Mouse (Mus musculus): Measurements from ENCODE around the gene Tob1.

Tob1 gene

DNA sequence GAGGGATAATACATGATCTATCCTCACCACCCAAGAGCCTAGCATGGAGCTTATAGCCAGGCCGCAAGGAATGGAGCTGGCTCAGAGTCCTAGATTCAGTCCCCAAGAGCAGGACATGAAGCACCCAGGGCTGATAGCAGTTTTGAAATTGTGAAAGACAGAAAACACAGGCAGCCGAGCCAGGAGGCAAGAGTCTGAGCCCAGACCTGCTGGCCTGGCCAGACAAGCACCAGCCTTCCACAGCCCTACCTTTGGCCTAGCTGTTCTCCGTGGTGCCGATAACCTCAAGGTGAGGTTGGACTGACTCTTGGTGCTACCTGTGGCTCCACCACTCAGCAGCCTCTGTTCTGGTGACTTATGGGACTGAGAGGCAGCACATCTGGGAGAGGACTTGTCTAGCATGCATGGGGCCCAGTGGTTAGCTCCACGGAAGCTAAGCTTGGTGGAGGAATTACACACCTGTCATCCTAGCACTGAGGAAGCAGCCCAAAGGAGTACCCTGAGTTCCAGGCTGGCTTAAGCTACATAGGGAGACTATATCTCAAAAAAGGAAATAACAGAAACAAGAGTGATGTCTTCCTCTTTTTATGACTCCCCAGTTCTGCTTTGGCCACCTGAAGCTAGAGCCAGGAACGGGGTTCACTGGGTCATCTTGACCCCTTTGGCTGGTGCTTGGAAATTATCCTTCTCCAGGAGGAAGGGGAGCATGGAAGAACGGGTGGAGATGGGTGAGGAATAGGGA, 12.7 kb upstream of the Tob1 start:
- no peak for DNase-seq (ENCODE audit: low spot score in 2 of 2)

DNA sequence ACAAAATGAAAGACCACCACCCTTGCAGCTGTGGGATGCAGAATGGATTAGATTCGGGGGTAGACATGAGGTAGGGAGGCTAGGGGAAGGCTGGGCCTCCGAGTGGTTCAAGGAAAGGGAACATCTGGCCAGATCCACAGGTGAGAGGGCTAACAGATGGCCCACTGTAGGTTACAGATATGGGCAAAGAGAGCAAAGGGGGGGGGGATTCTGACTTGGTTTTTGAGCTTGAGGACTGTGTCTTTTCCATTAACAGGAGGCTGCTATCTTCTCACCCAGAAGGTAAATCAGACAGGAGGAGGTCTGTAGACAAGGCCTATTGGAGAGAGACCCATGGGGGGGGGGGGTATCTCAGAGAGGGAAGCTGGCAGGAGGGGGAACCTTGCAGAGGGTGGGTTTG, 11.5 kb upstream of the Tob1 start:
- DNase-seq (ENCODE audit: low spot score in 2 of 2): no peak

DNA sequence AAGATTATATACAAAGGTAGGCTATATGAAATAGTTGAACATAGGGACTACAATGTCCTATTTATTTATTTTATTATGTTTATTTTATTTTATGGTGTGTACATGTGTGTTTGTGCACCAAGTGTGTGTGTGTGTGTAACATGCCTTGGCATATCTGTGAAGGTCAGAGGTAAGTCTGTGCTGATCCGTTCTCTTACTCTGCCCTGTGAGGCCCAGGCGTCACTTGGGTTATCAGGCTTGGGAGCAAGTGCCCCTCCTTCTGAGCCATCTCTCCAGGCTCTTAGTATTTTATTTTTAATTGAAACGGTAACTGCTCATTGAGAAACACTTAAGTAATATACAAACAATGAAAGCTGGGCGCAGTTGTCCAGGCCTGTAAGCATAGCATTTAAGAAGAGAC, 10.8 kb upstream of the Tob1 start:
- no peak for DNase-seq (ENCODE audit: low spot score in 2 of 2)

DNA sequence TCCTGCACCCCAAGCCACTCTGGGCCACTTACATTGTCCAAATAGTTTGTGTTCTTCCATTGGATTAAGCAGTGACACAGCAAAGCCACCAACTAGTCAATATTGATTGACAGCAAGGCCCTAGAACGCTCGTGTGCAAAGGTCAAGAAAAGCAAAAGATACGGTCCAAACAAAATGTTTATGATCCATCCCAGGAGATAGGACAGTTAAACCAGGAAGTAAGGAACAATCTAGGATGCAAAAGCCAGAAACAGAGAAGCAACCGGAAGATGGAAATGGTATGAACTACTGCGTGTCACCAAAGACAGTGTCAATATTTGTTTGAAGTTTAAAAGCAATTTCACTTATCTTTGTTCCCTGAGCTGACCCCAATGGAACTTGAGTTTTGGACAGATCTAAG, 9.1 kb upstream of the Tob1 start:
- no peak for DNase-seq (ENCODE audit: low spot score in 2 of 2)

DNA sequence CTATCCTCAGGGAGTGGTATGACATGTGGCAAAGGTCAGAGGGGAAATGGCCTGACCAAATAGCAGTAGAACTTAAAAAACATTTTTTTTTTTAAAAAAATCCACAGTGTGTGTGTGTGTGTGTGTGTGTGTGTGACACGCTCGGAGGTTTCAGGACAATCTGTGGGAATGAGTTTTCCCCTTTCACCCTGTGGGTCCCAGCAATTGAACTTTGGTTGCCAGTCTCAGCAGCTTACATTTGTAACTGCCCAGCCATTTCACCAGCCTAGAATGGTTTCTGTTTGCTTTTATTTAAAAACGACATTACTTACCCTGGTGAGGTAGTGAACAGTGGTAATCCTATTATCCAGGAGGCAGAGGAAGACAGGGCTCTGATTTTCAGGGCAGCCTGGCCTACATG, 8.2 kb upstream of the Tob1 start:
- no peak for DNase-seq (ENCODE audit: low spot score in 2 of 2)

DNA sequence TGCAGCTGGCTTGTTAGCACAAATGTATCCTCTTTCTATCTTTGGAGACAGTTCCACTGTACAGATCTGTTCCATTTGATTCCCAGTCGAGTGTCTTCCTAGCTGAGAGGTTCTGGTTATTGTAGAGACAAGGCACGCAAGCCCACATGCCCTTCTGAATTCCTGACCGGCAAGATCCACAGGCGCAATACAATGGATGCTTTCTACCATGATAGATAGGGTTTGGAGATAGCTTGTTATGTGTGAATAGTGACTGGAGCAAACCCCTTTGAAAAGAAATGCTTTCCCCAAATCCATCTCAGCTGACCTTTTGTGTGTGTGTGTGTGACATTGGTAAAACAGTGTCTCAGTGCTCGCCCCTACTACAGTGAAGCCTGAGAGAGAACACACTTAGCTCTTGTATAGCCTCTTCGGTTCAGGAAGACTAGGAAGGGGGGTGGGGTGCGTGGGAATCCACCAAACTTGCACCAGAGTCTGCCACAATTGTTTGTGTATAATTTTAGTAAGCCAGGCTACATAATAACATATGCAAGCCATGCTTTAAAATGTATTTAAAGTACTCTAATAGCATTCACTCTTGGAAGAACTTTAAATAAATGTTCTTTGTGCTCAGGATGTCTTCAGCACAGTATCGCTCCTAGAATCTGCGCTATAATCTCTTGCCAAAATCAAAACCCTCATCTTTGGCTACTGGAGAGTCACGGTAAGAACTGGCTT, 4.7 kb upstream of the Tob1 start:
- DNase-seq (ENCODE audit: low spot score in 2 of 2): no peak

DNA sequence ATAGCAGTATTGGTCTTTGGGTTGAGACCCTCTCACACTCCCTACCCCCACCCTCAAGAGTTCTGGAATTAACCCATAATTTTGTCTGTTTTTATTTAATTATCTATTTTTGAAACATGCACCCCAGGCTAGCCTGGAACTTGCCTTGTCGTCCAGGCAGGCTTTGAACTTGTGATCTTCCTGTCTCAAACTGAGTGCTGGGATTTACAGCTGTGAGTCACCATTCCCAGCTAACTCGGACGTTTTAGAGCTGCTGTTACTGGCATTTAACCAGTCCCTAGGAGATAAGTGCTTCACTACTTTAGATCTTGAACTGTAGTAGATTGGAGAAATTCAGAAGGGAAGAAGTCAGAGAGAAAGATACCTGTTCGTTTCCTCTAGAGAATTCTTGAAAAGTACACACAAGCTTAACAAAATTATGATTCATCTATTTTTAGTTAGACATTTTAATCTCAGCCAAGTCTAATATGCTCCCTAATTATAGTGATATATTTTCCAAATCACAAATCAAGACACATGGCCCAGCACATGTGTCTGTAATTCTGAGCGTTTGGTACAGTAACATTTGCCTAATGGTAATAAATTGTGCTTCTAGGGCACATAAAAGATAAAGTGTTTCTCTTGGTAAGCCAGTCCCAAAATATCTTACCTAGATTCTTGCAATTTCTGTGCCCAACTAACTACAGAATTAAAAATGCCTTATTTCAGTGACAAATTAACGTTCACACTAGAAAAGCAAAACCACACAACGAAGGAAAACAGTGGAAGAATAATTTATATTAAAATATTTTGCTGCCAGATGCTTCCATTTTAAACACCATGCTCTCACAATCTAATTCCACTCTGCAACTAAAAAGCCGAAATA, 2.2 kb upstream of the Tob1 start:
- no peak for DNase-seq (ENCODE audit: low spot score in 2 of 2)

DNA sequence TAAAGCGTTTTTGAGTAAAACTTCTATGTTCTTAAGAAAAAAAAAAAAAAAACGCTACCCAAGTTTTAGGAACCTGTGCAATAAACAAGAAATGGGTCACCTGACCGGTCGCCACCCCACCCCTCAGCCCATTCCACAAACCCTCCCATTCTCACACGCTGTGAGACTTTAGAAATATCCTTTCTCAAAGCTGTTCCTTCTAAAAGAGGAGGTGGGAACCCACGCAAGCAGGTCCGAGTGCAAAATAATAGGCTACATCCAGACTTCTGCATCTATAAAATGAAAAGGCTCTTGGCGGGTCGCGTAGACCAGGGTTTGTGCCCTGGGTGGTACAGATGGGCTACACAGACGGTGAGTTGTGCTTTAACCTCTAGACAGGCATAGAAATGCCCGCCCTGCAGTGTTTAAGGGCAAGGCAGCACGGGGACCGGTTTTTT, 1.5 kb upstream of the Tob1 start:
- DNase-seq (ENCODE audit: low spot score in 2 of 2): peak in 1 of 2 experiments; percentile 80

DNA sequence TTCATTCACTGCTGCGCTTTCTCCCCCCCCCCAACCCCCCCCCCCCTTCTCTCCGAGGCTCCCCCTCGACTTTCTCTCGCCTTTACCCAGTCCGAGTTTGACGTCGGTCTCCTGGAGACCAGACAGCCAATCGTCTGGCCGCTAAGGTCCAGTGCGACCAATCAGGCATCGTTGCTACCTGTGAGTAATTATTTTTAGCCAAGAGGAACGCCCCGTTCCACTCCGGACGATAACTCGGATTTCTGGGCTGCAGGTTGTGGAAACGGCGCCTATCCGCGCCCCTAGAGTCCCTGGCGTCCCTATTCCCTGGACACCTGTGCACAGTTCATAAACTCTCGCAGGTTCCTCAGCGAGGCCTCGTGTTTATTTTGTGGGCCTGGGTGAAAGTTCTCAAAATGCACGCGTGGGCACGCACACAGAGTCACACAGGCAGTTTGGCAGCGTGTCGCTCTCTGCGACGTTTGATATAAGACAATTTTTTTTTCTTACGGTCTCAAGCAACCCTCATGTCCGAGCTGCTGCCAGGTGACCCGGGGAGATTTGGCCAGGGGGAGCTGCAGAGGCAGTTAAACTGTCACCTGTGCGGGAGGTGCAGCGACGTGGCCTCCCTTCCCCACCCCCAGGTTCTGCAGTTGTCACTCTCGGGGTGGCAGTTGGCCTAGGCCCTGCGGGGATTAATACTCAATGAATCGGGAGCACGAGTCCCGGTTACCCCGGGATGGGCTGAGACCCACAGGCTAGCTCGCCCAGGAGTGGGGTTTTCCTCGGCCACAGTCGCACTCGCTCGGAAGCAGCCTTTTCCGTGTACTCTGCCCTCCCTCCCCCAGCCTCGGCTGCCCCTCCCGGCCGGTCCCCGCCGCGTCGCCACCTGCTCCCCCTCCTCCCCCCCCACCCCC, 815 bp upstream of the Tob1 start:
- peak; percentile 96 to 98 for DNase-seq (ENCODE audit: low spot score in 2 of 2)

DNA sequence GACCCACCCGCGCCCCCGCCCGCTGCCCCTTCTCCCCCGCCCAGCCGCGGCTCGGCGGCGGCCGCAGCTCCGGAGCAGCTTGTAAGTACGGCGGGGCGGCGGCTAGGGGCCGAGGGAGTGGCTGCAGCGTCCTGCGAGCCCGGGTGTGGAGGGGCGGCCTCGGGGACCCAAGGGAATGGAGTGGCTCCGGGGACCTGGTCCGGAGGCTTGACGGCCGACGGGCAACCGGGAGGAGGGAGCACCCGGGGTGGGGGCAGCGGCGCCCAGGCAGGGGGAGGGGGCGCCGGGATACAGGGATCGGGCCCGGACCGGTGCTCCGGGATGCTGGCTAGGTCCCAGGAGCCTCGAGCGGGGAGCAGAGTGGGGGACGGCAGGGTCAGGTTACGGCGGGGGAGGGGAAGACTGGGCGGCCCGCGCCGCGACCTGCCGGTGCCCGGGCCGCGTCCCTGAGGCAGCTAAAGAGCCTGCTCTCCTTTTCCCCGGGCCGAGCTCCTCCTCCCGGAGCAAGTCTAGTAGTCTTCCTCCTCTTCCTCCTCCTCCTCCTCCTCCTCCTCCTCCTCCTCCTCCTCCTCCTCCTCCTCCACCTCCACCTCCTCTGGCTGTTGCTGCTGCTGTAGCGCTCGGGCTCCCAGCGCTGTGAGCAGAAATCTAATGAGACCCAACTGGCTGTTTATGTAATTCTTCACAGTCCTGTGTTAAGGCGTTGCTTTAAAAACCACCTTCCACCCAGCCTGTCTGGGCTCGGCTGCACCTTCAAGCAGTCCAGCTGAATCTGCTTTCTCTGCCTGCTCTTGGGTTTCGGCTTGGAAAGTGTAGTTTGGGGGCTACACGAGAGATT, 616 bp downstream of the Tob1 start:
- peak; percentile 74 for DNase-seq (ENCODE audit: low spot score in 2 of 2)

DNA sequence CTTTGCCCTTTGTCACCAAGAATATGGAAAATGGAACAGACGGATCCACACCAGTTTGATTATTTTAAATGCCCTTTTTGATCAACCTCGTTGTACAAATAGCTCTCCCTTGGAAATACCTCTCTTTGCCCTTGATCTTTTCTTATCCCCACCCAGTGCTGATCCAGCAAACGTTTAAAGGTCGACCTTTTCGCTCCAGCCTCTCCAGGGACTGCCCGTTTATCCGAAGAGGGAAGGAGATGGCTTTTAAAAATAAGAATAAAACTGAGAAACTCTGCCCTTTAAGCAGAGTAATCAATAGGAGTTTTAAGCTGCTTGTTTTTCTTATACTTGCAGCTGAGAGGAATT, 1.2 kb downstream of the Tob1 start:
- no peak for DNase-seq (ENCODE audit: low spot score in 2 of 2)

DNA sequence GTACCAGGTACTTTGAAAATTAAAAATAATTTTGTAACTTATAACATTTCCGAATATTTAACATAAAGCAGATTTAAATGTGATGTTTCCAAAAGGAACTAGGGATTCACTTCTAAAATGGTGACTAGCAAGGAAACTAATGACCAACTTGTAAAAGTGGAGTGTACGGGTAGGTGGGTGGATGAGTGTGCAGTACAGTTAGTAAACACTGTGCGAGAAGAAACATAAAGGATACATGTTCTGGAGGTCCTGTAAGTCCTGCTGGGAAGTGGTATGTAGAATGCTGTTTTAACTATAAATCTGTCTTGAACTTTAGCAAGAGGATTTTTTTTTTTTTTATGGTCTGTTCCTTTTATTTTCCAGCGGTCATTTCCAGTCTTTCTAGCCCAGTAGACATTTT, 1.7 kb downstream of the Tob1 start:
- no peak for DNase-seq (ENCODE audit: low spot score in 2 of 2)

DNA sequence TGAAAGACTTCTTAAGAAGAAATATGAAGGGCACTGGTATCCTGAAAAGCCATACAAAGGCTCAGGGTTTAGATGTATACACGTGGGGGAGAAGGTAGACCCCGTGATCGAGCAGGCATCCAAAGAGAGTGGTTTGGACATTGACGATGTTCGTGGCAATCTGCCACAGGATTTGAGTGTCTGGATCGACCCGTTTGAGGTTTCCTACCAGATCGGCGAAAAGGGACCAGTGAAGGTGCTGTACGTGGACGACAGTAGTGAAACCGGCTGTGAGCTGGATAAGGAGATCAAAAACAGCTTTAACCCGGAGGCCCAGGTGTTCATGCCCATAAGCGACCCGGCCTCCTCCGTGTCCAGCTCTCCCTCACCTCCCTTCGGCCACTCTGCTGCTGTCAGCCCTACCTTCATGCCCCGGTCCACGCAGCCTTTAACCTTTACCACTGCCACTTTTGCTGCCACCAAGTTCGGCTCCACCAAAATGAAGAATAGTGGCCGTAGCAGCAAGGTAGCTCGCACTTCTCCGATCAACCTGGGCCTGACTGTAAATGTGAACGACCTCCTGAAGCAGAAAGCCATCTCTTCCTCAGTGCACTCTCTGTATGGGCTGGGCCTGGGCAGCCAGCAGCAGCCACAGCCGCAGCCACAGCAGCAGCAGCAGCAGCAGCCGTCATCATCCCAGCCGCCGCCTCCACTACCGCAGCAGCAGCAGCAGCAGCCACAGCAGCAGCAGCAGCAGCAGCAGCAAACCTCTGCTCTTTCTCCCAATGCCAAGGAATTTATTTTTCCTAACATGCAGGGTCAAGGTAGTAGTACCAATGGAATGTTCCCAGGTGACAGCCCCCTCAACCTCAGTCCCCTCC, 2.7 kb downstream of the Tob1 start:
- DNase-seq (ENCODE audit: low spot score in 2 of 2): peak; percentile 50 to 54

DNA sequence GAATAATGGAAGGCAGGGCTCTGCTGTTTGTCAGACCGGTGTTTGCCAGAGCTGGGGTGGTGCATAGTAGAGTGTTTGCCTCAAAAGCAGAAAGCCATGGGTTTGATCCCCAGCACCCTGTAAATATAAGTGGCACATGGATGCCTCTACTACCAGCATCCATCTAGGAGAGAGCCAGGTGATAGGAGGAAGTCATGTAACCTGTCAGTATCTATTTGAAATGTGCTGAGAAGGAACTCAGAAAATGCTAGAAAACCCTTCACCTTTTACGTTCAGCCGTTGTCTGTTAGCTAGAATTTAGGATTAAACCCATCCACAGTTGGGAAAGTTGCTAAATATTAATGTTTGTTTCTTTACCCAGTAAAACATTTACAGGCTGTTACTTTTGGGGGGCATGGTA, 4.3 kb downstream of the Tob1 start:
- no peak for DNase-seq (ENCODE audit: low spot score in 2 of 2)

DNA sequence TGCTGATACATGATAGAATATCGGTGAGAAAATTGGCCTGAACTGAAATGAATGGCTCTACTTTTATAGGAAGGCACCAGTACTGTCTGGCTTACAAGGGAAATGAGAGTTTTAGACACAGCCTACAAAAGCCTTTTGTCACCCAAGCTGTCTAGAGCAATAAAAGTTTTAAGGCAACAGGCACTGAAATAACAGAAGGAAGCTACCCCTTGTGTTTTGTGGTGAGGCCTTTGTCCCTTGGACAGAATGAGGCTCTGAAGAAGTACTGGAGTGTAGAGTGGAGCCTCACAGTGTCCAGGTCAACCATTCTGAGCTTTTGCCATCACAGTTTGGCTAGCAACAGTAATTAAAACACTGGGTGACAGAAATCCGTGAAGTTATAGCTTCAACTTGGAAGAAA, 5.0 kb downstream of the Tob1 start:
- no peak for DNase-seq (ENCODE audit: low spot score in 2 of 2)

DNA sequence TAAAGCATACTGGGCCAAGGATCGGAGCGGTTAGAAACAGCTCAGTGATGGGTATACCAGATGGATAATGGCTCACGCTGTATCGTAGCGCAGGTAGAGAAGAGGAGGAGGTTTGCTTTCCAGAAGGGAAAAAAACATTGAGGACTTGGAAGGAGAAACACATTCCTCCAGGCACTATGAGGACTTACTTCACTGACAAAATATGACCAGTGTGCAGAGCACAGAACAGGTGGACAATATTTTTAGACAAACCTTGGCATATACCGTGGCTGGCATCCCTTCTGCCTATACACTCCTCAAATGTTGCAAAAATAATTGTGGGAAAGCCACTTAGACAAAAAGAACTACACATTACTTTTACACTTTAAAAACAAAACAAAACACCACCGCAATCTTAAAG, 10.0 kb downstream of the Tob1 start:
- DNase-seq (ENCODE audit: low spot score in 2 of 2): no peak

DNA sequence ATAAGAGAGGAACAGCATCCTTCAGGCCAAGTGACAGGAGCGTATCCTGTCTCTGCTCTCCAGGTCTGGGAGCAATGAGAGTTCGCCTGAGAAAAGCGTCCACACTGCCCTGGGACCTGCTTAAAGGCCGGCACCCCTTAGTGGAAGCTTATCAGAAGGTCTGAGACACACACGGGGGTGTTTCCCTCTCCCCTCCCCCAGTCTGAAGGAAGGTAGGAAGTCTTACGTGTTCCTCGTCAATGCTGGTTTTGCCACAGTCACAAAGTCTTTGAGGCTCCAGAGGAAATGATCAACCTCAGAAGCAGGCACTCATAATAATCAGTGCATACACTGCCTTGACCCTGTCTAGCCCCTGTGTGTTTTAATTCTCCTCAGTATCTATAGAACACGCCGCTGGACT, 12.3 kb downstream of the Tob1 start:
- DNase-seq (ENCODE audit: low spot score in 2 of 2): no peak

DNA sequence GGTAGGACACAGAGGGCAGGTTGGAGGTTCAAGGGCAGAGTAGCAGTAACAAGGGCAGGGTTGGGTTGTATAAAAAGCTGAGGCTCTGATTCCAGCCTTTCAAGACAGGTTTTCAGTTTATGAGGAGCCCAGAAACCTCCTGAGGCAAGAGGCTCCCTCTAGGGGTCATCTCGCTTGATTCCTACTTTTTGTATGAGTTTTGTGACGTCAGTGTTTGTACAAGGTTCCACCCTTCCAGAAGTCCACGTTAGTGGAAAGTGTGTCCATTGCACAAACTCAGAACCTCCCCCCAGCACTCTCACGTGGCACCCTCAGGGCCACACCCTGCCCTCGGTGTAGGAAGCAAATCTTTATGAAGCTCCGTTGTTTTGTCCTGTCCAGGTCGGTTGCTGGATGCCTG, 14.7 kb downstream of the Tob1 start:
- DNase-seq (ENCODE audit: low spot score in 2 of 2): peak in 1 of 2 experiments; percentile 60

DNA sequence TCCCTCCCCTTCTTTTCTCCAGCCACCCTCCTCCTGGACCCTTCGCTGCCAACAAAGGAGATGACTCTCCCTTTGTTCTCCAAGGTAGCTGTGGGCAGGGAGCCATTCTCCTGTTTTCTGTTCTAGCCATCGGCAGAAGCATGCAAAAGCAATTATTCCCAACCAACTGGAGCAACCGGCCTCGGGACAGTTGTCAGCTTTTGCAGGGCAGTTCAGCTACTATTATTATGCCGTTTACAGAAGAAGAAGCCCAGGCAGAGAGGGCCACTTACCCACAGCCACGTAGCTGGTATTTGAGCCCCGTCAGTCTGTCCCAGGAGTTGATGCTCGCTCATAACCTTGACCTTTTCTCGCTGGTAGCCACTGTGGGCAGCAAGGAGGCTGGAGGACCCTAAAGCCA, 17.2 kb downstream of the Tob1 start:
- DNase-seq (ENCODE audit: low spot score in 2 of 2): no peak

All from right cerebral cortex, postnatal 10 days (tissue).